Comparison of ENCODE assay signal across 8 mouse cellular contexts in genomic region chr7:18910241-18910831, GRCm38 (mm10). TPM values are rescaled to one million over a fixed set of nuclear protein-coding genes. Genes with fewer than 3 reads are reported as not detected.
DNase-seq lines count a peak whose midpoint lies in the region; ATAC-seq and TF ChIP-seq lines count a peak whose summit lies in the region.

Gene Ccdc61, minus strand, starts transcription at chr7:18910415.

- peaks cover 16% of the 10 kb centered on the region for H3K36me3 ChIP-seq in megakaryocyte, embryonic 14.5 days (replicated peaks; ENCODE audit: low read length)

- peaks cover 4% of the 10 kb centered on the region for H3K27me3 ChIP-seq in megakaryocyte, embryonic 14.5 days (replicated peaks)

- peak; percentile 97 for ATAC-seq in activated CD4-positive, CD25-positive, alpha-beta regulatory T cell, adult 4 months

- H3K27ac ChIP-seq in cortical plate, adult 2 months (ENCODE audit: insufficient read depth, low read length): no peak within 1 kb of the TSS

- H3K4me3 ChIP-seq in cortical plate, adult 2 months (ENCODE audit: insufficient read depth, low read length): peak within 1 kb of the TSS; percentile 30
- peak within 1 kb of the TSS; percentile 97 for H3K4me3 ChIP-seq in megakaryocyte, embryonic 14.5 days (replicated peaks)

- peak; percentile 57 for TF ChIP-seq POLR2A in cortical plate, adult 2 months (IDR thresholded peaks at IDR 0.05; ENCODE audit: extremely low read depth, insufficient read depth, low read length)

- peak; percentile 97 to 98 for DNase-seq in gastrocnemius, adult 8-10 months (ENCODE audit: low spot score in 2 of 2)
- peak; percentile 99 for DNase-seq in hindlimb bud, embryonic 11.5 days (ENCODE audit: extremely low spot score, low read depth, low spot score)
- DNase-seq in left cerebral cortex, adult 8-10 months (ENCODE audit: low spot score in 2 of 2): peak; percentile 95 to 97
- DNase-seq in right cerebral cortex, postnatal 10 days (ENCODE audit: low spot score in 2 of 2): peak; percentile 97 to 98
- DNase-seq in urinary bladder, postnatal 25 days (ENCODE audit: low spot score): peak; percentile 91

- no peaks in the 10 kb centered on the region for H3K4me1 ChIP-seq in cortical plate, adult 2 months (ENCODE audit: control insufficient read depth, insufficient read depth, low read length)
- peaks cover 30% of the 10 kb centered on the region for H3K4me1 ChIP-seq in megakaryocyte, embryonic 14.5 days

- no peak for TF ChIP-seq CTCF in cortical plate, adult 2 months (IDR thresholded peaks at IDR 0.05; ENCODE audit: extremely low read depth, insufficient read depth, low read length)

- no peaks in the 10 kb centered on the region for H3K9me3 ChIP-seq in megakaryocyte, embryonic 14.5 days

RNA-seq across cellular contexts. Expression of gene Ccdc61, which starts in this region (rescaled TPM):
- polyA plus RNA-seq in activated CD4-positive, CD25-positive, alpha-beta regulatory T cell, adult 4 months (2017; shearing (Covaris generic)): 1 to 10 TPM; 5.3 to 9.2 TPM
- polyA plus RNA-seq in cortical plate, adult 2 months (2012; rRNA removed): 14.7 and 15.8 TPM in 2 replicates
- 1 to 10 TPM; 4.0 to 5.6 (median 4.7) TPM for total RNA-seq in gastrocnemius, adult 8-10 months (2022)
- 10 to 100 TPM; 11.5 to 12.8 (median 12.2) TPM for total RNA-seq in left cerebral cortex, adult 8-10 months (2022)
- 55.0 and 80.2 TPM in 2 replicates for polyA plus RNA-seq in megakaryocyte, embryonic 14.5 days (2012; ENCODE audit: insufficient read depth, low replicate concordance)
